In genomic region chr15:89195690-89196312, GRCm38 (mm10) we compare ENCODE assay signal across 8 mouse cellular contexts. TPM values are rescaled to one million over a fixed set of nuclear protein-coding genes. Genes with fewer than 3 reads are reported as not detected.
DNase-seq lines count a peak whose midpoint lies in the region; ATAC-seq lines count a peak whose summit lies in the region.

No protein-coding gene starts in this region.

- peak overlapping the region; percentile 98 for H3K27ac ChIP-seq in hindbrain, embryonic 12.5 days

- peaks cover 6% of the 10 kb centered on the region; the same call in 1 of the 2 replicates for H3K36me3 ChIP-seq in hindbrain, embryonic 12.5 days

- peak overlapping the region; percentile 79 for H3K4me3 ChIP-seq in hindbrain, embryonic 12.5 days

- ATAC-seq in hindbrain, embryonic 12.5 days (ENCODE audit: low FRiP score), result peak; percentile 94

- peak overlapping the region; percentile 98 for H3K9ac ChIP-seq in hindbrain, embryonic 12.5 days

- H3K27me3 ChIP-seq in hindbrain, embryonic 12.5 days, result no peaks in the 10 kb centered on the region

- 1% methylated on average over 24 of the region's 25 CpGs for WGBS in hindbrain, embryonic 12.5 days

- peak overlapping the region; percentile 71 for H3K4me2 ChIP-seq in hindbrain, embryonic 12.5 days (replicated peaks)

- no peaks in the 10 kb centered on the region for H3K9me3 ChIP-seq in hindbrain, embryonic 12.5 days (replicated peaks)

- DNase-seq in NIH3T3 (ENCODE audit: low read depth), result peak; percentile 94
- DNase-seq in cerebellum, adult 9-11 months, result peak; percentile 91
- peak; percentile 86 to 90 for DNase-seq in frontal cortex, postnatal 10 days (ENCODE audit: low spot score in 2 of 2)
- peak; percentile 85 for DNase-seq in left cerebral cortex, adult 11 months (ENCODE audit: low spot score)
- DNase-seq in lung, postnatal 4 days, result peak; percentile 93 to 94
- peak; percentile 92 for DNase-seq in right cerebral cortex, adult 18-20 months
- peak; percentile 80 for DNase-seq in urinary bladder, adult 2 months (ENCODE audit: low spot score)

- peaks cover 16% of the 10 kb centered on the region for H3K4me1 ChIP-seq in hindbrain, embryonic 12.5 days

RNA-seq across cellular contexts. Expression of gene Dennd6b, which starts 0.5 kb away (rescaled TPM):
- polyA plus RNA-seq in hindbrain, embryonic 12.5 days (2016; fragmentation: Nextera tagmentation; extraction: Ambion mirVana), result 54.6 and 57.7 TPM in 2 replicates
- 16.0 and 23.8 TPM in 2 replicates for polyA plus RNA-seq in urinary bladder, adult 2 months (2012; rRNA removed)

RNA-seq across cellular contexts. Expression of gene Plxnb2, which starts 15.2 kb away (rescaled TPM):
- polyA plus RNA-seq in hindbrain, embryonic 12.5 days (2016; fragmentation: Nextera tagmentation; extraction: Ambion mirVana), result 167 and 169 TPM in 2 replicates
- polyA plus RNA-seq in urinary bladder, adult 2 months (2012; rRNA removed), result 171 and 187 TPM in 2 replicates

RNA-seq across cellular contexts. Expression of gene Ppp6r2, which starts 15.6 kb away (rescaled TPM):
- polyA plus RNA-seq in hindbrain, embryonic 12.5 days (2016; fragmentation: Nextera tagmentation; extraction: Ambion mirVana), result 62.3 and 65.2 TPM in 2 replicates
- polyA plus RNA-seq in urinary bladder, adult 2 months (2012; rRNA removed), result 29.1 and 41.4 TPM in 2 replicates

RNA-seq across cellular contexts. Expression of gene Mapk11, which starts 46.4 kb away (rescaled TPM):
- polyA plus RNA-seq in hindbrain, embryonic 12.5 days (2016; fragmentation: Nextera tagmentation; extraction: Ambion mirVana), result 39.0 and 41.9 TPM in 2 replicates
- 6.6 and 7.5 TPM in 2 replicates for polyA plus RNA-seq in urinary bladder, adult 2 months (2012; rRNA removed)

RNA-seq across cellular contexts. Expression of gene Mapk12, which starts 55.3 kb away (rescaled TPM):
- polyA plus RNA-seq in hindbrain, embryonic 12.5 days (2016; fragmentation: Nextera tagmentation; extraction: Ambion mirVana), result 10.0 and 11.4 TPM in 2 replicates
- 44.5 and 49.8 TPM in 2 replicates for polyA plus RNA-seq in urinary bladder, adult 2 months (2012; rRNA removed)

Comparison
In these comparisons a context has a peak if more than half of its experiments do, and no peak if none do; other contexts are left out.
1. Peak in every context shown above with its lines: DNase-seq, ATAC-seq, H3K4me3 ChIP-seq and H3K27ac ChIP-seq.